Mouse (Mus musculus) myocyte (in vitro differentiated cells): ENCODE measurements around the gene Flad1. TPM values are rescaled to one million over a fixed set of nuclear protein-coding genes. Genes with fewer than 3 reads are reported as not detected.

Experiments
- H3K27me3 ChIP-seq: one replicate; pipeline ENCODE4 v1.6.1; 2011; ENCODE audit not compliant: control insufficient read depth, insufficient read depth, insufficient read length
- H3K36me3 ChIP-seq: one replicate; pipeline ENCODE4 v1.6.1; 2011; ENCODE audit not compliant: control insufficient read depth, insufficient read depth
- H3K4me2 ChIP-seq: one replicate; pipeline ENCODE4 v1.6.1; 2011; ENCODE audit warnings: low read depth, control low read depth
- H3K4me3 ChIP-seq: one replicate; pipeline ENCODE4 v1.5.1; 2011; ENCODE audit warnings: mild to moderate bottlenecking, control low read depth, moderate library complexity
- H3K79me2 ChIP-seq: one replicate; pipeline ENCODE4 v1.6.1; 2011; ENCODE audit not compliant: control insufficient read depth, insufficient read depth
- H3ac ChIP-seq: one replicate; pipeline ENCODE4 v1.6.1; 2011; ENCODE audit not compliant: control insufficient read depth, insufficient read length
- CEBPB ChIP-seq: IDR thresholded peaks from 2 replicates; pipeline ENCODE4 v1.6.1; 2011; ENCODE audit warnings: mild to moderate bottlenecking, moderate library complexity; ENCODE audit not compliant: poor library complexity, insufficient read depth, severe bottlenecking
- E2F4 ChIP-seq: IDR thresholded peaks from one replicate; pipeline ENCODE4 v1.6.1; 2011; ENCODE audit warnings: mild to moderate bottlenecking, control low read depth, moderate library complexity; ENCODE audit not compliant: insufficient read depth
- MAX ChIP-seq: IDR thresholded peaks from one replicate; pipeline ENCODE4 v1.6.1; 2011; ENCODE audit warnings: low read depth, mild to moderate bottlenecking, control low read depth
- MYOD1 ChIP-seq, 3 experiments: IDR thresholded peaks; one replicate each; pipeline ENCODE4 v1.6.1; 2011; ENCODE audit warnings: control low read depth in 2 of 3, low read depth in 2 of 3, mild to moderate bottlenecking in 2 of 3, moderate library complexity in 1 of 3; ENCODE audit not compliant: insufficient read length in 2 of 3, control insufficient read depth in 1 of 3
- MYOG ChIP-seq, 3 experiments: IDR thresholded peaks; one replicate each; pipeline ENCODE4 v1.6.1; 2011; ENCODE audit warnings: control low read depth in 2 of 3, low read depth in 2 of 3, mild to moderate bottlenecking in 2 of 3; ENCODE audit not compliant: insufficient read length in 2 of 3, control insufficient read depth in 1 of 3, insufficient read depth in 1 of 3
- POLR2A ChIP-seq: IDR thresholded peaks from one replicate; pipeline ENCODE4 v1.6.1; 2011; ENCODE audit warnings: low read depth, mild to moderate bottlenecking, control low read depth, moderate library complexity; ENCODE audit not compliant: insufficient read length
- POLR2AphosphoS2 ChIP-seq: IDR thresholded peaks from one replicate; pipeline ENCODE4 v1.6.1; 2011; ENCODE audit warnings: low read depth, control low read depth; ENCODE audit not compliant: insufficient read length
- REST ChIP-seq: IDR thresholded peaks from one replicate; pipeline ENCODE4 v1.6.1; 2011; ENCODE audit warnings: mild to moderate bottlenecking, control low read depth, moderate library complexity; ENCODE audit not compliant: insufficient read depth, insufficient read length
- SRF ChIP-seq: IDR thresholded peaks from one replicate; pipeline ENCODE4 v1.6.1; 2011; ENCODE audit warnings: low read depth; ENCODE audit not compliant: control insufficient read depth, insufficient read length
- TCF12 ChIP-seq: IDR thresholded peaks from one replicate; pipeline ENCODE4 v1.6.1; 2011; ENCODE audit warnings: mild to moderate bottlenecking, control low read depth; ENCODE audit not compliant: poor library complexity, insufficient read depth, severe bottlenecking
- TCF3 ChIP-seq: IDR thresholded peaks from one replicate; pipeline ENCODE4 v1.6.1; 2011; ENCODE audit warnings: low read depth, control low read depth; ENCODE audit not compliant: insufficient read length
- USF1 ChIP-seq: IDR thresholded peaks from one replicate; pipeline ENCODE4 v1.6.1; 2011; ENCODE audit warnings: low read depth, mild to moderate bottlenecking, control low read depth, moderate library complexity
- polyA plus RNA-seq: library from polyadenylated mRNA; unstranded; fragments of >200 nt; fragmentation: generic; extraction: Trizol; gene quantifications from one replicate; pipeline ENCODE4 v1.2.1, GENCODE M21; 2012; ENCODE audit warnings: missing spikeins

The Flad1 gene
- polyA plus RNA-seq, 1 experiment = 19.8 TPM

- H3K27me3 ChIP-seq = no peaks in the 10 kb centered on the region
- H3K79me2 ChIP-seq = peaks cover 27% of the 10 kb centered on the region
- H3ac ChIP-seq = no peak overlapping the region
- no peak for TF ChIP-seq TCF3
- no peak for TF ChIP-seq CEBPB
- TF ChIP-seq MYOG (IDR thresholded peaks at IDR 0.05; ENCODE audit: control insufficient read depth in 1 of 3, insufficient read depth in 1 of 3, insufficient read length in 2 of 3, low read depth in 2 of 3) = no peak
- no peak for TF ChIP-seq E2F4
- TF ChIP-seq POLR2AphosphoS2 = no peak
- TF ChIP-seq SRF = no peak
- no peak for TF ChIP-seq REST
- TF ChIP-seq TCF12 = no peak
- TF ChIP-seq POLR2A = no peak
- no peak for TF ChIP-seq MYOD1 (IDR thresholded peaks at IDR 0.05; ENCODE audit: control insufficient read depth in 1 of 3, insufficient read length in 2 of 3, low read depth in 2 of 3)
- no peak overlapping the region for H3K4me2 ChIP-seq
- H3K4me3 ChIP-seq = no peak overlapping the region
- peaks cover 19% of the 10 kb centered on the region for H3K36me3 ChIP-seq
Measured at GRCm38 (mm10) chr3:89425876-89426275, 14.2 kb upstream of the Flad1 start.

DNA sequence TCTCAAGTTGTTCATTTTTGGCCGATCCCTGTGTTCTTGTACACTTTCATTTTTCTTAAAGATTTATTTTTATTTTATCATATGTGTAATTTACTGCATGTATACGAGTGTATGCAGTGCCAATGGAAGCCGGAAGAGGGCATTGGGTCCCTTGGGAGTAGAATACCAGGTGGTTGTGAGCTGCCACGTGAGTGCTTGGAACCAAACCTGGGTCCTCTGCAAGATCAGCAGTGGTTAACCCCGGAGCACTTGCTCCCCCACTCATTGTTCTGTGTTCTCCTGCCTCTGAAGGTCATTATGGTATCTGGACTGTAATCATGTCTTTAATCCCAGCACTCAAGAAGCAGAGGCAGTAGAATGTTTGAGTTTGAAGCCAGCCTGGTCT is 13.5 kb upstream of the Flad1 start:
- no peaks in the 10 kb centered on the region for H3K27me3 ChIP-seq
- no peak overlapping the region for H3ac ChIP-seq
- no peak for TF ChIP-seq E2F4
- no peak for TF ChIP-seq MYOD1 (IDR thresholded peaks at IDR 0.05; ENCODE audit: control insufficient read depth in 1 of 3, insufficient read length in 2 of 3, low read depth in 2 of 3)
- TF ChIP-seq CEBPB = no peak
- TF ChIP-seq USF1 = no peak
- TF ChIP-seq POLR2A = no peak
- no peak for TF ChIP-seq TCF12
- no peak for TF ChIP-seq MAX
- TF ChIP-seq REST = no peak
- no peak for TF ChIP-seq POLR2AphosphoS2
- H3K4me3 ChIP-seq = no peak overlapping the region
- H3K79me2 ChIP-seq = peaks cover 30% of the 10 kb centered on the region
- no peak overlapping the region for H3K4me2 ChIP-seq
- H3K36me3 ChIP-seq = peaks cover 19% of the 10 kb centered on the region

DNA sequence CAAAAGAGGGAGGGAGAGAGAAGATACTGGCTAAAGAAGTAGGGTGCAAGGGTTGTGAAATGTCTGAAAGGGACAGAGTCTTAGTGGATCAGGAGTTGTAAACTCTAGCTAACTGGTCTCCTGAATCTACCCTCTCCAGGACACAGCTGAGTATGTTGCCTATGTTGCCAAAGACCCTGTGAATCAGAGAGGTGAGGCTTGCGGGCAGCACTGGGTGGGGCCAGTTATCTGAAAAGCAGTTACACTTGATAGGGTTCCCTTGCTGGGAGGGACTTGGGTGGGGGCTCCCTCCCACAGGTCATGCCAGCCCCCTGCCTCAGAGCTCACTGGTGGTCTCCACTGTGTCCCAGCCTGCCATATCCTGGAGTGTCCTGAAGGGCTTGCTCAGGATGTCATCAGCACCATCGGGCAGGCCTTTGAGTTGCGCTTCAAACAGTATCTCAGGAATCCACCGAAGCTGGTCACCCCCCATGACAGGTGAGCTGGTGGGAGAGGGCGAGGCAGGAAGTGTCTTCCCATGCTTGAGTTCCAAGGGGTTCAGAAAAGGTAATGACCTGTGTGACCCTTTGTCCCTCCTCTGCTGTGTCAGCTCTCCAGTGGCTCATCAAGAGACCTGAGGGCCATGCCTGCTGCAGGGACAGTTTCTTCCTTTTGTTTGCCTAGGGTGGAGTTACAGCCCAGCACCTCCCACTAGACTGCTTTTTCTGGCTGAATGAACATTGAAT is 12.9 kb upstream of the Flad1 start:
- peaks cover 19% of the 10 kb centered on the region for H3K36me3 ChIP-seq

DNA sequence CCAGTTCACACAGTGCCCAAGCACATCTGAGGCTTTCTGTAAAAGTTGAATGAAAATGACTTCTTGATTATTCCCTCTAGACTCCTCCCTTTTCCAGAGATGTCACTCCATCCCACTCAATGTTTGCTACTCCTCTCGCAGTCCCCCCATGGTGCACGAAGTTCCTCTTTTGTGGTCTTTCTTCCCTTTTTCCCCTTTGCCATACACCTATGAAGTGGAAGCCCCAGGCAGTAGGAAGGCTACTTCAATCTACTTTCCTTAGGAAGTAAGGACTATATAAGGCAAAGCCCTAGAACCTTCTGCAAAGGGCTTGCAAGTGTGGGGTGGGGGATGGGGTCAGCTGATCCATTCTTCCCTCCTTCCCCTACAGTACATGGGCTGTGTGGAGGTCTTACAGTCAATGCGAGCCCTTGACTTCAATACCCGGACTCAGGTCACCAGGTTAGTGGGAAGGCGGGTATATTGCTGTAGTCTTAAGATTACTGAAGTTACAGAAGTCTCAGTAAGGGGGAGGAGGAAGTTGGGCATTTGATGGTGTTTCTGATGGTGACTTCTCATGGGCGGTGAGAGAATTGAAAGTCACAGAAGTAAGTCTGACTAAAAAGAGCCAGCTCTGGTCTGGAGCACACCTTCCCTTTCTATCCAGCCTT is 11.0 kb upstream of the Flad1 start:
- no peaks in the 10 kb centered on the region for H3K27me3 ChIP-seq
- H3ac ChIP-seq = no peak overlapping the region
- peak overlapping the region; percentile 63 for H3K4me3 ChIP-seq
- no peak for TF ChIP-seq SRF
- TF ChIP-seq TCF3 = no peak
- no peak for TF ChIP-seq E2F4
- TF ChIP-seq TCF12 = no peak
- TF ChIP-seq REST = no peak
- no peak for TF ChIP-seq MYOG (IDR thresholded peaks at IDR 0.05; ENCODE audit: control insufficient read depth in 1 of 3, insufficient read depth in 1 of 3, insufficient read length in 2 of 3, low read depth in 2 of 3)
- no peak for TF ChIP-seq MYOD1 (IDR thresholded peaks at IDR 0.05; ENCODE audit: control insufficient read depth in 1 of 3, insufficient read length in 2 of 3, low read depth in 2 of 3)
- no peak for TF ChIP-seq POLR2AphosphoS2
- H3K79me2 ChIP-seq = peaks cover 37% of the 10 kb centered on the region
- H3K36me3 ChIP-seq = peaks cover 19% of the 10 kb centered on the region
- H3K4me2 ChIP-seq = peak overlapping the region; percentile 88

More for the DNA sequence above, 12.9 kb upstream of the Flad1 start:
- Histone ChIP-seq H3K4me3 (no peak overlapping the region), H3ac (no peak overlapping the region), H3K79me2 (peaks cover 35% of the 10 kb centered on the region), H3K4me2 (no peak overlapping the region), H3K27me3 (no peaks in the 10 kb centered on the region)
- TF ChIP-seq POLR2A (no peak), CEBPB (peak; percentile 3; the same call in 1 of the 2 replicates), MYOG (IDR thresholded peaks at IDR 0.05; ENCODE audit: control insufficient read depth in 1 of 3, insufficient read depth in 1 of 3, insufficient read length in 2 of 3, low read depth in 2 of 3) (peak in 1 of 3 experiments; percentile 4)
